Mouse (Mus musculus): ENCODE measurements around the gene Atf7ip. TPM values are rescaled to one million over a fixed set of nuclear protein-coding genes. Genes with fewer than 3 reads are reported as not detected.

Gene Atf7ip
- total and polyA plus RNA-seq, 2 experiments from 2014 or later = 28.7 to 43.1 TPM

- no peak overlapping the region for H3K4me3 ChIP-seq (ENCODE audit: low read depth, low read length)
- no peaks in the 10 kb centered on the region for H3K36me3 ChIP-seq (ENCODE audit: insufficient read depth, low read length)
- H3K9ac ChIP-seq (replicated peaks; ENCODE audit: low read length, poor library complexity, severe bottlenecking) = no peak overlapping the region
- no peak for DNase-seq (ENCODE audit: low spot score)
- H3K27me3 ChIP-seq (ENCODE audit: insufficient read depth, low read length) = no peaks in the 10 kb centered on the region
- ATAC-seq (ENCODE audit: low FRiP score) = no peak
- H3K27ac ChIP-seq (ENCODE audit: low read depth, low read length) = no peak overlapping the region
- TF ChIP-seq CTCF (IDR thresholded peaks at IDR 0.05) = no peak
- WGBS = 86% methylated on average over 12 of the region's 12 CpGs
- no peak overlapping the region for H3K4me2 ChIP-seq (ENCODE audit: low read depth, low read length, poor library complexity, severe bottlenecking)
- H3K4me1 ChIP-seq (ENCODE audit: insufficient read depth, low read length) = no peaks in the 10 kb centered on the region
- no peaks in the 10 kb centered on the region for H3K9me3 ChIP-seq (ENCODE audit: low read length)
These were observed 11.8 kb upstream of the Atf7ip start for GRCm38 (mm10) chr6:136493910-136494751.

- H3K9ac ChIP-seq (replicated peaks; ENCODE audit: low read length, poor library complexity, severe bottlenecking) = no peak overlapping the region
- H3K4me1 ChIP-seq (ENCODE audit: insufficient read depth, low read length) = no peaks in the 10 kb centered on the region
- 92% methylated on average over 12 of the region's 12 CpGs for WGBS
- no peak overlapping the region for H3K4me3 ChIP-seq (ENCODE audit: low read depth, low read length)
- DNase-seq (ENCODE audit: low spot score) (no peak), ATAC-seq (ENCODE audit: low FRiP score) (no peak)
- no peak overlapping the region for H3K27ac ChIP-seq (ENCODE audit: low read depth, low read length)
- no peaks in the 10 kb centered on the region for H3K36me3 ChIP-seq (ENCODE audit: insufficient read depth, low read length)
- TF ChIP-seq CTCF (IDR thresholded peaks at IDR 0.05) = no peak
- no peak overlapping the region for H3K4me2 ChIP-seq (ENCODE audit: low read depth, low read length, poor library complexity, severe bottlenecking)
- no peaks in the 10 kb centered on the region for H3K9me3 ChIP-seq (ENCODE audit: low read length)
- H3K27me3 ChIP-seq (ENCODE audit: insufficient read depth, low read length) = no peaks in the 10 kb centered on the region
These were observed 10.9 kb upstream of the Atf7ip start for GRCm38 (mm10) chr6:136495023-136495422.

- no peaks in the 10 kb centered on the region for H3K9me3 ChIP-seq (ENCODE audit: low read length)
- no peaks in the 10 kb centered on the region for H3K36me3 ChIP-seq (ENCODE audit: insufficient read depth, low read length)
- no peaks in the 10 kb centered on the region for H3K27me3 ChIP-seq (ENCODE audit: insufficient read depth, low read length)
- H3K4me2 ChIP-seq (ENCODE audit: low read depth, low read length, poor library complexity, severe bottlenecking) = no peak overlapping the region
- WGBS = 71% methylated on average over 5 of the region's 5 CpGs
- DNase-seq (ENCODE audit: low spot score) = no peak
- no peaks in the 10 kb centered on the region for H3K4me1 ChIP-seq (ENCODE audit: insufficient read depth, low read length)
- H3K4me3 ChIP-seq (ENCODE audit: low read depth, low read length) = no peak overlapping the region
- no peak overlapping the region for H3K9ac ChIP-seq (replicated peaks; ENCODE audit: low read length, poor library complexity, severe bottlenecking)
- ATAC-seq (ENCODE audit: low FRiP score) = no peak
- H3K27ac ChIP-seq (ENCODE audit: low read depth, low read length) = no peak overlapping the region
- TF ChIP-seq CTCF (IDR thresholded peaks at IDR 0.05) = no peak
These were observed 8.2 kb upstream of the Atf7ip start for GRCm38 (mm10) chr6:136497744-136498143.

GRCm38 (mm10) chr6:136499292-136499977 is 6.5 kb upstream of the Atf7ip start:
- no peak overlapping the region for H3K4me2 ChIP-seq (ENCODE audit: low read depth, low read length, poor library complexity, severe bottlenecking)

GRCm38 (mm10) chr6:136508652-136509051 is 2.7 kb downstream of the Atf7ip start:
- Histone ChIP-seq H3K36me3 (ENCODE audit: insufficient read depth, low read length) (no peaks in the 10 kb centered on the region), H3K27ac (ENCODE audit: low read depth, low read length) (no peak overlapping the region), H3K9me3 (ENCODE audit: low read length) (no peaks in the 10 kb centered on the region), H3K4me2 (ENCODE audit: low read depth, low read length, poor library complexity, severe bottlenecking) (no peak overlapping the region), H3K9ac (replicated peaks; ENCODE audit: low read length, poor library complexity, severe bottlenecking) (no peak overlapping the region), H3K27me3 (ENCODE audit: insufficient read depth, low read length) (no peaks in the 10 kb centered on the region), H3K4me1 (ENCODE audit: insufficient read depth, low read length) (no peaks in the 10 kb centered on the region), H3K4me3 (ENCODE audit: low read depth, low read length) (no peak overlapping the region)
- no peak for ATAC-seq (ENCODE audit: low FRiP score)
- no peak for TF ChIP-seq CTCF (IDR thresholded peaks at IDR 0.05)
- WGBS = 92% methylated on average over 3 of the region's 3 CpGs
- no peak for DNase-seq (ENCODE audit: low spot score)

More at GRCm38 (mm10) chr6:136499292-136499977, 6.5 kb upstream of the Atf7ip start:
- Histone ChIP-seq H3K27ac (ENCODE audit: low read depth, low read length) (no peak overlapping the region), H3K4me3 (ENCODE audit: low read depth, low read length) (no peak overlapping the region), H3K4me1 (ENCODE audit: insufficient read depth, low read length) (no peaks in the 10 kb centered on the region), H3K9ac (replicated peaks; ENCODE audit: low read length, poor library complexity, severe bottlenecking) (no peak overlapping the region), H3K9me3 (ENCODE audit: low read length) (no peaks in the 10 kb centered on the region), H3K36me3 (ENCODE audit: insufficient read depth, low read length) (no peaks in the 10 kb centered on the region), H3K27me3 (ENCODE audit: insufficient read depth, low read length) (no peaks in the 10 kb centered on the region)
- WGBS = 44% methylated on average over 10 of the region's 10 CpGs
- ATAC-seq (ENCODE audit: low FRiP score) (no peak), DNase-seq (ENCODE audit: low spot score) (no peak)
- TF ChIP-seq CTCF (IDR thresholded peaks at IDR 0.05) = no peak

- Histone ChIP-seq H3K4me3 (ENCODE audit: low read depth, low read length) (no peak overlapping the region), H3K9me3 (ENCODE audit: low read length) (no peaks in the 10 kb centered on the region), H3K36me3 (ENCODE audit: insufficient read depth, low read length) (no peaks in the 10 kb centered on the region), H3K4me1 (ENCODE audit: insufficient read depth, low read length) (no peaks in the 10 kb centered on the region), H3K9ac (replicated peaks; ENCODE audit: low read length, poor library complexity, severe bottlenecking) (no peak overlapping the region), H3K27me3 (ENCODE audit: insufficient read depth, low read length) (no peaks in the 10 kb centered on the region), H3K27ac (ENCODE audit: low read depth, low read length) (no peak overlapping the region), H3K4me2 (ENCODE audit: low read depth, low read length, poor library complexity, severe bottlenecking) (no peak overlapping the region)
- WGBS = 22% methylated on average over 7 of the region's 7 CpGs
- ATAC-seq (ENCODE audit: low FRiP score) = no peak
- DNase-seq (ENCODE audit: low spot score) = no peak
- TF ChIP-seq CTCF (IDR thresholded peaks at IDR 0.05) = no peak
These were observed 5.0 kb downstream of the Atf7ip start for GRCm38 (mm10) chr6:136510945-136511344.
